Mouse (Mus musculus): ENCODE measurements around the gene 4921504E06Rik. TPM values are rescaled to one million over a fixed set of nuclear protein-coding genes. Genes with fewer than 3 reads are reported as not detected.

4921504E06Rik gene
- total and polyA plus RNA-seq, 3 experiments, result not detected

GRCm38 (mm10) chr2:19414222-19414965 lies 139.3 kb downstream of the 4921504E06Rik start:
- H3K4me1 ChIP-seq (ENCODE audit: insufficient read depth, low read depth, low read length), result no peaks in the 10 kb centered on the region
- no peaks in the 10 kb centered on the region for H3K27me3 ChIP-seq (ENCODE audit: insufficient read depth, low read length)
- no peaks in the 10 kb centered on the region for H3K36me3 ChIP-seq (replicated peaks)
- ATAC-seq (ENCODE audit: extremely low read depth, insufficient number of reproducible peaks, low FRiP score, poor library complexity, severe bottlenecking) (no peak), DNase-seq (ENCODE audit: low spot score) (no peak)
- TF ChIP-seq POLR2AphosphoS5 (IDR thresholded peaks at IDR 0.05; ENCODE audit: insufficient replicate concordance, low read depth, low read length) (no peak), GATA2 (IDR thresholded peaks at IDR 0.05; ENCODE audit: borderline replicate concordance, low read depth, low read length) (no peak), TAL1 (conservative IDR thresholded peaks at IDR 0.05; ENCODE audit: low read depth, low read length) (no peak), GATA1 (IDR thresholded peaks at IDR 0.05; ENCODE audit: borderline replicate concordance, low read length) (no peak)
- no peak overlapping the region for H3K4me3 ChIP-seq (ENCODE audit: low read depth, low read length)
- H3K9me3 ChIP-seq (replicated peaks), result no peaks in the 10 kb centered on the region

Other genes starting within 250 kb of the 4921504E06Rik start
- not detected in 2 replicates for gene Msrb2, start 182.5 kb downstream of the 4921504E06Rik start, total RNA-seq (2014; fragmentation: Nextera tagmentation)
- not detected in 2 replicates for gene Msrb2, start 182.5 kb downstream of the 4921504E06Rik start, total RNA-seq (2017)
- not detected in 2 replicates for gene Msrb2, start 182.5 kb downstream of the 4921504E06Rik start, polyA plus RNA-seq (2012)
- not detected in 2 replicates for gene Ptf1a, start 108.3 kb downstream of the 4921504E06Rik start, total RNA-seq (2014; fragmentation: Nextera tagmentation)
- not detected in 2 replicates for gene Ptf1a, start 108.3 kb downstream of the 4921504E06Rik start, total RNA-seq (2017)
- gene Ptf1a, start 108.3 kb downstream of the 4921504E06Rik start, polyA plus RNA-seq (2012), result not detected in 2 replicates
- gene Otud1, start 103.8 kb upstream of the 4921504E06Rik start, total RNA-seq (2014; fragmentation: Nextera tagmentation), result not detected in 2 replicates
- 0.05 TPM in 1 of 2 replicates, not detected in the other for gene Otud1, start 103.8 kb upstream of the 4921504E06Rik start, total RNA-seq (2017)
- not detected in 2 replicates for gene Otud1, start 103.8 kb upstream of the 4921504E06Rik start, polyA plus RNA-seq (2012)

Measured in G1E (cell line).